Mouse (Mus musculus) retina, postnatal 1 day (tissue): Measurements from ENCODE around the gene Arrb1.
A peak's percentile ranks its signal among the peaks of the same experiment; 100 is the strongest.

Experiments used
- DNase-seq: peaks from one replicate; pipeline ENCODE4 v3.0.0-alpha.2; 2012

Gene Arrb1

GRCm38 (mm10) chr7:99642078-99642477 is 106.8 kb downstream of the Arrb1 start:
- DNase-seq = no peak

- peak; percentile 80 for DNase-seq
These were observed 109.4 kb downstream of the Arrb1 start for GRCm38 (mm10) chr7:99644701-99645100.

DNA sequence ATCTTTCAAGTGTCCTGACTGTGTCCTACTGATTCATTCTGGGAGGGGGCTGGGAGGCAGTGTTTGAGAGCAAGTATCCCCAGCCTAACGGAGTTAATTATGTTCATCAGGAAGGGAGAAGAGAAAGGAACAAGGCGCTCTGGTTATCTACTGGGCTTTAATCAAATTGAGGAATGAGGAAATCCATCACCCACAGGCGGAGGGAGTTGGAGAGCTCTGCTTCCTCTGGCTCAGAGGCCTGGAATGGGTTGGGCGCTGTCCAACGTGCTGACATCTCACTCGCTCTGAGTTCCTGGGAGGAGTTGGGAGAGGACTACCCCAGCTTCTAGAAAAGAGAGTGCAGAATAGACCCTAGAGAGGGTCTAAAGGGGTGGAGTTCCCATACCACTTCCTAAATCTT is 113.4 kb downstream of the Arrb1 start:
- DNase-seq = peak; percentile 53

GRCm38 (mm10) chr7:99649585-99649984 is 114.3 kb downstream of the Arrb1 start:
- peak; percentile 41 for DNase-seq

DNA sequence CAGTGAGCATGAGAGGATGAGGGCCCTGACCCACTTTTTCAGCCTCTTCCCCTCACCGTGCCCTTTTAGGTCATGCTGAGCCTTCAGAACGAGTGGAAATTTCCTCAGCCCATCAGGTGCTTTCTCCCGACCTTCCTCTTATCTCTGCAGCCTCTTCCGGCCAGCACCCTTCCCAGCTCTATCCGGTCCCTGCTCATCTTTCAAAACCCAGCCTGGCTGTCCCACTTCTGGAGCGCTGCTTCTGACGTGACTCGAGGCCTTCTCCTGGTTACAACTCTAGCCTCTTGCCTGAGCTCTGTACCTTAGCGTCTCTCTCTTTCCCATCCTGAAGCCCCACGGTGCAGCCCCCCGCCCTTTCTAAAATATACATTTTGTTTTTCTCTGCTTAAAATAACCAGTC is 119.0 kb downstream of the Arrb1 start:
- no peak for DNase-seq
